Mouse (Mus musculus) stomach, embryonic 16.5 days (tissue): Measurements from ENCODE around the gene Psmd3. TPM values are rescaled to one million over a fixed set of nuclear protein-coding genes. Genes with fewer than 3 reads are reported as not detected.

ENCODE experiments used
- ATAC-seq: fragments of 200-750 bp; cut with Nextera tagmentation; 2 replicates; pipeline ENCODE4 v1.8.0; 2017; ENCODE audit warnings: moderate number of reproducible peaks, moderate TSS enrichment; ENCODE audit not compliant: insufficient read depth, low FRiP score
- H3K27ac ChIP-seq: fragments of 300-500 bp; sonication (generic); 2 replicates; pipeline ENCODE4 v1.5.1; 2014; ENCODE audit warnings: low read length
- H3K27me3 ChIP-seq: fragments of 300-500 bp; sonication (generic); 2 replicates; pipeline ENCODE4 v1.6.1; 2014; ENCODE audit warnings: low read length, control low read depth, mixed read lengths; ENCODE audit not compliant: control insufficient read depth, insufficient read depth
- H3K36me3 ChIP-seq: fragments of 300-500 bp; sonication (generic); 2 replicates; pipeline ENCODE4 v1.6.1; 2014; ENCODE audit warnings: low read length; ENCODE audit not compliant: control insufficient read depth, insufficient read depth
- H3K4me1 ChIP-seq: fragments of 300-500 bp; sonication (generic); 2 replicates; pipeline ENCODE4 v1.6.1; 2014; ENCODE audit warnings: low read length, control low read depth, mixed read lengths; ENCODE audit not compliant: control insufficient read depth, insufficient read depth
- H3K4me2 ChIP-seq: fragments of 300-500 bp; sonication (generic); 2 replicates; pipeline ENCODE4 v1.6.1; 2014; ENCODE audit warnings: low read depth, low read length, mixed read lengths
- H3K4me3 ChIP-seq: fragments of 300-500 bp; sonication (generic); replicated peaks from 2 replicates; pipeline ENCODE4 v1.5.1; 2014; ENCODE audit warnings: mild to moderate bottlenecking, low read length
- H3K9ac ChIP-seq: fragments of 300-500 bp; sonication (generic); 2 replicates; pipeline ENCODE4 v1.6.1; 2014; ENCODE audit warnings: low read length
- H3K9me3 ChIP-seq: fragments of 300-500 bp; sonication (generic); replicated peaks from 2 replicates; pipeline ENCODE4 v1.6.1; 2016; ENCODE audit warnings: low read length, control low read depth; ENCODE audit not compliant: control insufficient read depth
- WGBS: fragments of 180-500 bp; shearing (Covaris S2); extraction: QIAGEN DNeasy Blood & Tissue Kit; methylation state at CpG from one replicate; pipeline ENCODE4 v1.1.7; 2014; 5-methylcytosine and 5-hydroxymethylcytosine counted together
- polyA plus RNA-seq: library from polyadenylated mRNA; unstranded; fragments of >200 nt; fragmentation: Nextera tagmentation; extraction: Ambion mirVana; gene quantifications from 2 replicates; pipeline ENCODE4 v1.2.1, GENCODE M21; 2015

The Psmd3 gene
- polyA plus RNA-seq, 1 experiment from 2014 or later: 157 TPM

- H3K4me3 ChIP-seq: no peak overlapping the region
- peak; percentile 51; the same call in 1 of the 2 replicates for ATAC-seq
- no peaks in the 10 kb centered on the region for H3K27me3 ChIP-seq
- H3K9me3 ChIP-seq: no peaks in the 10 kb centered on the region
- H3K9ac ChIP-seq: peak overlapping the region; percentile 9; the same call in 1 of the 2 replicates
- peak overlapping the region; percentile 64; the same call in 1 of the 2 replicates for H3K27ac ChIP-seq
- 52% methylated on average over 24 of the region's 24 CpGs for WGBS
- H3K4me2 ChIP-seq: no peak overlapping the region
- peaks cover 15% of the 10 kb centered on the region for H3K4me1 ChIP-seq
- H3K36me3 ChIP-seq: no peaks in the 10 kb centered on the region
These were observed 39.3 kb downstream of the Psmd3 start for GRCm38 (mm10) chr11:98721458-98722226.

GRCm38 (mm10) chr11:98723098-98723497 lies 40.7 kb downstream of the Psmd3 start:
- 75% methylated on average over 7 of the region's 7 CpGs for WGBS
- peaks cover 15% of the 10 kb centered on the region for H3K4me1 ChIP-seq

GRCm38 (mm10) chr11:98725926-98726506 lies 43.7 kb downstream of the Psmd3 start:
- WGBS: 92% methylated on average over 15 of the region's 15 CpGs
- no peak overlapping the region for H3K4me3 ChIP-seq
- no peak overlapping the region for H3K9ac ChIP-seq
- H3K27ac ChIP-seq: no peak overlapping the region
- peaks cover 20% of the 10 kb centered on the region for H3K4me1 ChIP-seq
- no peak overlapping the region for H3K4me2 ChIP-seq
- H3K9me3 ChIP-seq: no peaks in the 10 kb centered on the region
- ATAC-seq: no peak
- no peaks in the 10 kb centered on the region for H3K27me3 ChIP-seq
- H3K36me3 ChIP-seq: 0 out of 2 replicates have a peak, but pooled peaks cover 3% of the 10 kb centered on the region

More at GRCm38 (mm10) chr11:98723098-98723497, 40.7 kb downstream of the Psmd3 start:
- Histone ChIP-seq H3K27me3 (no peaks in the 10 kb centered on the region), H3K4me2 (no peak overlapping the region), H3K9me3 (no peaks in the 10 kb centered on the region), H3K27ac (no peak overlapping the region), H3K36me3 (0 out of 2 replicates have a peak, but pooled peaks cover 3% of the 10 kb centered on the region), H3K4me3 (no peak overlapping the region), H3K9ac (no peak overlapping the region)
- no peak for ATAC-seq

GRCm38 (mm10) chr11:98729119-98729588 lies 46.8 kb downstream of the Psmd3 start, which contains the start of gene Med24:
Med24 (minus strand) TSS chr11:98729435.
- Histone ChIP-seq H3K4me1 (peaks cover 11% of the 10 kb centered on the region; the same call in 1 of the 2 replicates), H3K4me2 (peak within 1 kb of the TSS; percentile 86), H3K4me3 (peak within 1 kb of the TSS; percentile 82), H3K9me3 (no peaks in the 10 kb centered on the region), H3K27me3 (no peaks in the 10 kb centered on the region), H3K9ac (peak within 1 kb of the TSS; percentile 73), H3K36me3 (0 out of 2 replicates have a peak, but pooled peaks cover 3% of the 10 kb centered on the region), H3K27ac (peak within 1 kb of the TSS; percentile 69)
- WGBS: under 1% methylated on average over 16 of the region's 16 CpGs
- peak; percentile 92 for ATAC-seq

GRCm38 (mm10) chr11:98730727-98731126 lies 48.4 kb downstream of the Psmd3 start:
- no peaks in the 10 kb centered on the region for H3K9me3 ChIP-seq
- H3K36me3 ChIP-seq: 0 out of 2 replicates have a peak, but pooled peaks cover 3% of the 10 kb centered on the region
- H3K27me3 ChIP-seq: no peaks in the 10 kb centered on the region
- H3K9ac ChIP-seq: no peak overlapping the region
- peaks cover 11% of the 10 kb centered on the region; the same call in 1 of the 2 replicates for H3K4me1 ChIP-seq
- peak overlapping the region; percentile 70 for H3K27ac ChIP-seq
- 63% methylated on average over 4 of the region's 4 CpGs for WGBS
- 0 out of 2 replicates have a peak, but pooled peaks have one; percentile 30 for ATAC-seq
- H3K4me2 ChIP-seq: no peak overlapping the region
- no peak overlapping the region for H3K4me3 ChIP-seq

GRCm38 (mm10) chr11:98731134-98731533 lies 48.8 kb downstream of the Psmd3 start:
- H3K27ac ChIP-seq: peak overlapping the region; percentile 70; the same call in 1 of the 2 replicates
- WGBS: 52% methylated on average over 5 of the region's 5 CpGs

GRCm38 (mm10) chr11:98734020-98734419 lies 51.7 kb downstream of the Psmd3 start:
- H3K9ac ChIP-seq: no peak overlapping the region
- ATAC-seq: no peak

More at GRCm38 (mm10) chr11:98731134-98731533, 48.8 kb downstream of the Psmd3 start:
- no peaks in the 10 kb centered on the region for H3K9me3 ChIP-seq
- H3K4me3 ChIP-seq: no peak overlapping the region
- no peak overlapping the region for H3K4me2 ChIP-seq
- ATAC-seq: peak; percentile 34; the same call in 1 of the 2 replicates
- H3K36me3 ChIP-seq: 0 out of 2 replicates have a peak, but pooled peaks cover 3% of the 10 kb centered on the region
- no peaks in the 10 kb centered on the region for H3K27me3 ChIP-seq
- peaks cover 11% of the 10 kb centered on the region; the same call in 1 of the 2 replicates for H3K4me1 ChIP-seq
- H3K9ac ChIP-seq: peak overlapping the region; percentile 14; the same call in 1 of the 2 replicates

GRCm38 (mm10) chr11:98735111-98735510 lies 52.8 kb downstream of the Psmd3 start:
- no peak overlapping the region for H3K9ac ChIP-seq
- no peak overlapping the region for H3K4me3 ChIP-seq
- H3K4me2 ChIP-seq: no peak overlapping the region
- no peaks in the 10 kb centered on the region for H3K9me3 ChIP-seq
- peaks cover 6% of the 10 kb centered on the region; the same call in 1 of the 2 replicates for H3K4me1 ChIP-seq
- ATAC-seq: no peak
- H3K27ac ChIP-seq: no peak overlapping the region
- 89% methylated on average over 4 of the region's 4 CpGs for WGBS
- H3K27me3 ChIP-seq: no peaks in the 10 kb centered on the region
- no peaks in the 10 kb centered on the region for H3K36me3 ChIP-seq

More at GRCm38 (mm10) chr11:98734020-98734419, 51.7 kb downstream of the Psmd3 start:
- no peak overlapping the region for H3K27ac ChIP-seq
- no peak overlapping the region for H3K4me2 ChIP-seq
- 72% methylated on average over 3 of the region's 3 CpGs for WGBS
- H3K4me3 ChIP-seq: no peak overlapping the region
- no peaks in the 10 kb centered on the region for H3K27me3 ChIP-seq
- H3K36me3 ChIP-seq: no peaks in the 10 kb centered on the region
- H3K9me3 ChIP-seq: no peaks in the 10 kb centered on the region
- peaks cover 6% of the 10 kb centered on the region; the same call in 1 of the 2 replicates for H3K4me1 ChIP-seq
